Mouse (Mus musculus) embryo, embryonic 10.5 days (tissue): ENCODE results near the gene Olfr815.
"Not testable (repeated sequence)": the region's sequence is repeated elsewhere in the genome, so short reads cannot be mapped to it uniquely, and the experiment has no call there.

Experiments used
- DNase-seq: peaks from one replicate; pipeline ENCODE4 v3.0.0-alpha.2; 2015; ENCODE audit warnings: low spot score

The Olfr815 gene

DNA sequence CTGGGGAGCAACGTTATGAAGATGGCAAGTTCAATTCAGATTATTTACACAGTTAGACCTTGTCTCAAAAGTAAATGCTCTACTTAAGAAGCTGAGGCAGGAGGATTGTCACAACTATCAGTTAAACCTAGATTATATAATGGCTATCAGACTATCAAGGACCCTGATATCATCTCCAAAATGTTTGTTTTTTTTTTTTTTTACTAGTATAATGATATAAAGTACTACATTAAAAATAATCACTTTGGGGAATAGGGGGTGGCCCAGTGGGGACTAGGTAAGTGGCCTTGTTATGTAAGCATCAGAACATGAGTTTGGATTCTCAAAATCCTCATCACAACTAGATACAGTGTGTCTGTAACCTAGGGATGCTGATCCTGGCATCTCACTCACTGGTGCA is at the start of gene Olfr815:
Gene Olfr815, minus strand, starts transcription at position 101 of the 400 bp plus-strand sequence.
- DNase-seq = not testable (repeated sequence)

DNA sequence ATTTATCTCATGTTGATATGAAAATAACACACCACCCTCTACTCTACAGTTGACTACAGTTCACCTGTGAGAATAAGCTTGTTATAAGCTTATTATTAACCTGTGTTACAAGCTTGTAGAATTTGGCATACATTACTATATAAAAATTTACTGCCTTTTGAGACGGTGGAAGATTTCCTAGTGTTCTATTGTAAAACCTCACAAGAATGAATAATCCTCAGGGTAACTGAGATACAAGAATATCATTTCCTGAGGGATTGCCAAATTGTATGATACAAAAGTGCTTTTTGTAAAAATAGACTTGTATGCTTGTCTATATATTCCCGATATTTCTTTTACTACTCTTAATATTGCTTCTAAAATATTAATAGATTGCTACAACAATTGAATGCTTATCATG is 43.3 kb upstream of the Olfr815 start, which contains the start of gene Olfr818:
Gene Olfr818, minus strand, starts transcription at position 101 of the 400 bp plus-strand sequence.
- no peak for DNase-seq

DNA sequence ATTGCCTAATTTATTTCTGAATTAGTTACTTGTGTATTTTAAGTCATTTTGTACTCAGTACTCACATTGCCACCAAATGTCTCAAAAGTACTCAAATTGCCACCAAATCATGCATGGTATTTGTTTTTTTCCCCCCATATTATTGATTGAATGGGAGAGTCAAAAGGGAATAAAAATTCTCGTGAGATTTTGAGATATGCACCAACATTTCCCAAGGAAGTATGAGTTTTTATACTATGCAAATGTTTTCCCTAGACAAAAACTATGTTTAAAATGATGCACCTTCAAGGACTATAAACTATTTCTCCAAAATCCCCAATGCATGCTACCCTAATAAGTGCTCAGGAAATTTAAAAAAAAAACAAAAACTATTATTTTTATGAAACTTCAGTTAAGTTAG is 9.8 kb upstream of the Olfr815 start, which contains the start of gene Olfr816:
Gene Olfr816, minus strand, starts transcription at position 101 of the 400 bp plus-strand sequence.
- DNase-seq = no peak

DNA sequence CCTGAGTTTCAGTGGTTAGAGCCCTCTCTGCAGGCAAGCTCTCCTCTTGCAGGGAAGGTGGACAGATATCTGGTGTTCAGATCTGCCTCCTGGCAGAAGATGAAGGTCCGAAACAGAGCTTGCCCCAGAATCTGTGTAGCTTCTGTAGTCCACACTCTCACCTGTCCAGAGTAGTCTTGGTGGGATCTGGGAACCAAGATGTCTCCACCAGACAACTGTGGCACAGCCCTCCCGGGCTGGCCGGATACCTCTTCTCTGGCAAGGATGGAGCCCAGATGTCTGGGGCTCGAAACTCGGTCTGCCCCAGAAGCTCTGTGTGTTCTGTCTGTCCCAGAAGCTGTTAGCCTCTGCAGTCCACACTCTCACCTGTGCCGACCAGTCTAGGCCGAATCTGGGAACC is 19.7 kb downstream of the Olfr815 start:
- DNase-seq = no peak

DNA sequence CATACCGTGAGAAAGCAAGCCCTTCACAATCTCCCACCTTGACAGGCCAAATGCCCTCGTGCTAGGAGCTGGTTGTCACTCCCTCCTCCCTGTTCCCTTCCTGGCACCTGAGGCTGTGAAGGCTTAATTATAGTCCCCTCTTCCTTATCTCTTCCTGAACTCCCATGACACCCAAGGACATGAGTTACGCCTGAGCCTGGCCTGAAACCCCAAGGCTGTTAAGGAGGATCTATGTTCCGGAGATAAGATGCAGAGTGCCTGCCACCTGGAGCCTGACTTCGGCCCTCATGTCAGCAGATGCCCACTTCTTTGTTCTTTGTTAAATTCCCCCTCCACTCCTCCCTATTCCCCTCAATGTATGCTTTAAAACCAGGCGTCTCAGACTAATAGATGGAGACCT is 20.2 kb downstream of the Olfr815 start:
- DNase-seq = not testable (repeated sequence)

DNA sequence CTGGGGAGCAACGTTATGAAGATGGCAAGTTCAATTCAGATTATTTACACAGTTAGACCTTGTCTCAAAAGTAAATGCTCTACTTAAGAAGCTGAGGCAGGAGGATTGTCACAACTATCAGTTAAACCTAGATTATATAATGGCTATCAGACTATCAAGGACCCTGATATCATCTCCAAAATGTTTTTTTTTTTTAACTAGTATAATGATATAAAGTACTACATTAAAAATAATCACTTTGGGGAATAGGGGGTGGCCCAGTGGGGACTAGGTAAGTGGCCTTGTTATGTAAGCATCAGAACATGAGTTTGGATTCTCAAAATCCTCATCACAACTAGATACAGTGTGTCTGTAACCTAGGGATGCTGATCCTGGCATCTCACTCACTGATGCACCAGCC is 25.9 kb downstream of the Olfr815 start, which contains the start of gene Olfr814:
Gene Olfr814, minus strand, starts transcription at position 101 of the 400 bp plus-strand sequence.
- not testable (repeated sequence) for DNase-seq

DNA sequence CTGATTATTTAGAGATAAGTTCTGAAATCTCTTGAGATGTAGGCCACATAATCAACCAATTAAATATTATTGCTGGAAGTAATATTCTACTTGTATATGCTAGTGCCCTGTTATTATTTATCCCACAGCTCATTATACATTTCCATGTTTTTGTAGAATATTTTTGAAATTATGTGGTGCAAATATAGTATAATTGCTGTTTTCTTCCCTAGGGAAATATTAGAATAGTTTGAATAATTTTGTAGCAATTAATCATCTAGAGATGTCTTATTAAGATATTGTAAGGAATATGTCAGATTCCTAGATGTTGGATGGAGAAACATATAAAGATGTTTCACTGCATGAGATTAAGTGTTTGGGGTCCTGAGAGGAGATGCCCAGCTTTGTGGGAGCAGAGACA is 50.6 kb downstream of the Olfr815 start, which contains the start of gene Olfr813:
Gene Olfr813, plus strand, starts transcription at position 301 of the 400 bp plus-strand sequence.
- DNase-seq = no peak
